23 mouse cellular contexts compared by ENCODE assay signal in the genomic region with DNA sequence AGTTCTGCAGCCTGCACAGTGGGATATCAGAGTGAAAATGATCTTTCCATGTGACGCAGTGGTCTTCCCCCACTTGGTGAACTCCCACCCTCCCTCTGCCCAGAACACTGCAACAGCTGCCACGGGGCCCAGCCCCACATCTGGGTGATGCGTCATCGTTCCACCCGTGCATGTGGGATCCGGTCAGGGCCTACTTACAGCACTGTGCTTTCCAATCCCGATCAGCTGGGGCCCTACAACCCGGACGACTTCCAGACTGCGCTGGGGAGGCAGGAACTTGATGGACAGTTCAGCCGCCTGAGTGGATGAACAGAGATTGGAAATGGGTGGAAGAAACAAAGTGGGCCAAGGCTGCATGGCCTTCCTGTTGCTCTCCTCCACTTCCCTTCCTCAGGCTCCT. TPM values are rescaled to one million over a fixed set of nuclear protein-coding genes. Genes with fewer than 3 reads are reported as not detected.
DNase-seq lines count a peak whose midpoint lies in the region; ATAC-seq and TF ChIP-seq lines count a peak whose summit lies in the region.
"Had no signal": no experiment of that assay in that cellular context is flagged by ENCODE, and none has a peak within 500 bp of the region (broad histone marks: within the 10 kb centered on the region; RNA-seq: fewer than 3 reads in every experiment).

No protein-coding gene starts in this region.

- peaks cover 10% of the 10 kb centered on the region for H3K4me1 ChIP-seq in heart, embryonic 11.5 days (ENCODE audit: control insufficient read depth, insufficient read depth, low read length)
- H3K4me1 ChIP-seq in limb, embryonic 13.5 days: peaks cover 12% of the 10 kb centered on the region
- peaks cover 15% of the 10 kb centered on the region for H3K4me1 ChIP-seq in limb, embryonic 10.5 days
- H3K4me1 ChIP-seq: forebrain, embryonic 12.5 days had no signal

- H3K36me3 ChIP-seq in heart, embryonic 11.5 days (ENCODE audit: control insufficient read depth, insufficient read depth, low read length): peaks cover 3% of the 10 kb centered on the region
- H3K36me3 ChIP-seq in limb, embryonic 13.5 days: peaks cover 93% of the 10 kb centered on the region
- H3K36me3 ChIP-seq in limb, embryonic 10.5 days: peaks cover 92% of the 10 kb centered on the region
- peaks cover under 1% of the 10 kb centered on the region for H3K36me3 ChIP-seq in myocyte (ENCODE audit: control insufficient read depth, insufficient read depth)

- no peak overlapping the region for H3K4me2 ChIP-seq in heart, embryonic 11.5 days
- H3K4me2 ChIP-seq in limb, embryonic 13.5 days (replicated peaks): no peak overlapping the region
- H3K4me2 ChIP-seq in myocyte (ENCODE audit: low read depth): no peak overlapping the region
- H3K4me2 ChIP-seq: embryonic facial prominence, embryonic 13.5 days; embryonic facial prominence, embryonic 15.5 days; forebrain, embryonic 12.5 days had no signal

- H3K9me3 ChIP-seq in heart, embryonic 11.5 days (replicated peaks; ENCODE audit: control insufficient read depth, low read length): no peaks in the 10 kb centered on the region
- H3K9me3 ChIP-seq in limb, embryonic 13.5 days: no peaks in the 10 kb centered on the region
- H3K9me3 ChIP-seq in limb, embryonic 10.5 days (replicated peaks): no peaks in the 10 kb centered on the region
- H3K9me3 ChIP-seq: embryonic facial prominence, embryonic 13.5 days; embryonic facial prominence, embryonic 15.5 days; forebrain, embryonic 10.5 days; forebrain, embryonic 12.5 days had no signal

- DNase-seq in heart, adult 11 months: peak; percentile 93
- no peak for DNase-seq in limb, embryonic 10.5 days (ENCODE audit: low spot score)
- DNase-seq in c-Kit-positive CD71-positive TER-119-positive erythroid progenitor cells, embryonic 14.5 days (ENCODE audit: low spot score): no peak
- DNase-seq: adrenal gland, adult 2 months; adrenal gland, postnatal 10 days; adrenal gland, postnatal 25 days; cerebellum, adult 11-12 months; cerebellum, adult 2 months; cerebellum, adult 9-10 months; cerebellum, postnatal 10 days; cerebellum, postnatal 25 days had no signal

- WGBS in heart, embryonic 11.5 days (ENCODE audit: insufficient replicate concordance): 78% methylated on average over 11 of the region's 11 CpGs
- 77% methylated on average over 11 of the region's 11 CpGs for WGBS in limb, embryonic 13.5 days
- WGBS in limb, embryonic 10.5 days: 88% methylated on average over 11 of the region's 11 CpGs

- no peak for TF ChIP-seq POLR2A in myocyte (IDR thresholded peaks at IDR 0.05; ENCODE audit: insufficient read length, low read depth)

- no peak overlapping the region for H3K4me3 ChIP-seq in heart, embryonic 11.5 days (ENCODE audit: low read depth, low read length)
- H3K4me3 ChIP-seq in limb, embryonic 13.5 days: no peak overlapping the region
- no peak overlapping the region for H3K4me3 ChIP-seq in limb, embryonic 10.5 days
- no peak overlapping the region for H3K4me3 ChIP-seq in myocyte
- H3K4me3 ChIP-seq: embryonic facial prominence, embryonic 13.5 days; embryonic facial prominence, embryonic 15.5 days; erythroblast, embryonic 14.5 days; forebrain, embryonic 10.5 days; forebrain, embryonic 12.5 days had no signal

- no peak for ATAC-seq in heart, embryonic 11.5 days (replicated peaks; ENCODE audit: insufficient number of reproducible peaks, low FRiP score, low TSS enrichment)
- ATAC-seq in limb, embryonic 13.5 days (ENCODE audit: low FRiP score, low read depth): 0 out of 2 replicates have a peak, but pooled peaks have one; percentile 34
- ATAC-seq: forebrain, embryonic 14.5 days; forebrain, embryonic 16.5 days had no signal

- H3K27ac ChIP-seq in heart, embryonic 11.5 days (ENCODE audit: low read depth, low read length): no peak overlapping the region
- H3K27ac ChIP-seq in limb, embryonic 13.5 days: no peak overlapping the region
- no peak overlapping the region for H3K27ac ChIP-seq in limb, embryonic 10.5 days
- H3K27ac ChIP-seq: embryonic facial prominence, embryonic 13.5 days; embryonic facial prominence, embryonic 15.5 days; forebrain, embryonic 10.5 days; forebrain, embryonic 12.5 days had no signal

- H3K79me2 ChIP-seq in myocyte (ENCODE audit: control insufficient read depth, insufficient read depth): no peaks in the 10 kb centered on the region

- no peaks in the 10 kb centered on the region for H3K27me3 ChIP-seq in heart, embryonic 11.5 days (ENCODE audit: control insufficient read depth, insufficient read depth, low read length)
- no peaks in the 10 kb centered on the region for H3K27me3 ChIP-seq in limb, embryonic 13.5 days
- no peaks in the 10 kb centered on the region for H3K27me3 ChIP-seq in limb, embryonic 10.5 days (ENCODE audit: low read depth, poor library complexity, severe bottlenecking)
- H3K27me3 ChIP-seq in myocyte (ENCODE audit: control insufficient read depth, insufficient read depth, insufficient read length): no peaks in the 10 kb centered on the region
- H3K27me3 ChIP-seq: embryonic facial prominence, embryonic 13.5 days; embryonic facial prominence, embryonic 15.5 days; forebrain, embryonic 12.5 days had no signal

- H3K9ac ChIP-seq in heart, embryonic 11.5 days (ENCODE audit: low read depth, low read length): no peak overlapping the region
- no peak overlapping the region for H3K9ac ChIP-seq in limb, embryonic 13.5 days
- H3K9ac ChIP-seq: embryonic facial prominence, embryonic 13.5 days; embryonic facial prominence, embryonic 15.5 days; forebrain, embryonic 12.5 days had no signal

- H3ac ChIP-seq in myocyte (ENCODE audit: control insufficient read depth, insufficient read length): no peak overlapping the region

TF ChIP-seq in myocyte, 11 proteins besides CTCF, POLR2A, EP300 and RAD21:
- TF ChIP-seq POLR2AphosphoS2 (IDR thresholded peaks at IDR 0.05; ENCODE audit: insufficient read length, low read depth): peak; percentile 18
- TF ChIP-seq MAX (IDR thresholded peaks at IDR 0.05; ENCODE audit: low read depth): no peak
TF ChIP-seq in myocyte: peak in this region for 1.

RNA-seq across cellular contexts. Expression of gene Krtcap3, which starts 6.1 kb away (rescaled TPM):
- polyA plus RNA-seq in heart, embryonic 11.5 days (2014; fragmentation: Nextera tagmentation; extraction: Ambion mirVana): 7.1 and 7.7 TPM in 2 replicates
- polyA plus RNA-seq in limb, embryonic 13.5 days (2015; fragmentation: Nextera tagmentation; extraction: Ambion mirVana): 16.1 and 21.3 TPM in 2 replicates
- polyA plus RNA-seq in limb, embryonic 10.5 days (2016; fragmentation: Nextera tagmentation; extraction: Ambion mirVana): 18.3 and 26.7 TPM in 2 replicates
- 2.1 TPM for polyA plus RNA-seq in myocyte (2012; fragmentation: generic; extraction: Trizol)

RNA-seq across cellular contexts. Expression of gene Gm9970, which starts 16.6 kb away (rescaled TPM):
- 0.53 and 0.59 TPM in 2 replicates for polyA plus RNA-seq in heart, embryonic 11.5 days (2014; fragmentation: Nextera tagmentation; extraction: Ambion mirVana)
- 0.38 and 0.48 TPM in 2 replicates for polyA plus RNA-seq in limb, embryonic 13.5 days (2015; fragmentation: Nextera tagmentation; extraction: Ambion mirVana)
- polyA plus RNA-seq in limb, embryonic 10.5 days (2016; fragmentation: Nextera tagmentation; extraction: Ambion mirVana): 0.40 and 0.48 TPM in 2 replicates
- not detected for polyA plus RNA-seq in myocyte (2012; fragmentation: generic; extraction: Trizol)
- polyA plus RNA-seq: brain, embryonic 14.5 days; cerebellum, adult 2 months; cortical plate, adult 2 months; embryonic facial prominence, embryonic 13.5 days; erythroblast, embryonic 14.5 days had no signal

RNA-seq across cellular contexts. Expression of gene Nrbp1, which starts 17.0 kb away (rescaled TPM):
- polyA plus RNA-seq in heart, embryonic 11.5 days (2014; fragmentation: Nextera tagmentation; extraction: Ambion mirVana): 124 and 141 TPM in 2 replicates
- polyA plus RNA-seq in limb, embryonic 13.5 days (2015; fragmentation: Nextera tagmentation; extraction: Ambion mirVana): 165 and 166 TPM in 2 replicates
- 118 and 133 TPM in 2 replicates for polyA plus RNA-seq in limb, embryonic 10.5 days (2016; fragmentation: Nextera tagmentation; extraction: Ambion mirVana)
- polyA plus RNA-seq in myocyte (2012; fragmentation: generic; extraction: Trizol): 87.9 TPM

RNA-seq across cellular contexts. Expression of gene Ift172, which starts 33.3 kb away (rescaled TPM):
- 22.7 and 30.7 TPM in 2 replicates for polyA plus RNA-seq in heart, embryonic 11.5 days (2014; fragmentation: Nextera tagmentation; extraction: Ambion mirVana)
- polyA plus RNA-seq in limb, embryonic 13.5 days (2015; fragmentation: Nextera tagmentation; extraction: Ambion mirVana): 37.8 and 45.0 TPM in 2 replicates
- 34.7 and 48.6 TPM in 2 replicates for polyA plus RNA-seq in limb, embryonic 10.5 days (2016; fragmentation: Nextera tagmentation; extraction: Ambion mirVana)
- polyA plus RNA-seq in myocyte (2012; fragmentation: generic; extraction: Trizol): 22.5 TPM

RNA-seq across cellular contexts. Expression of gene Ppm1g, which starts 37.1 kb away (rescaled TPM):
- 103 and 116 TPM in 2 replicates for polyA plus RNA-seq in heart, embryonic 11.5 days (2014; fragmentation: Nextera tagmentation; extraction: Ambion mirVana)
- polyA plus RNA-seq in limb, embryonic 13.5 days (2015; fragmentation: Nextera tagmentation; extraction: Ambion mirVana): 131 and 133 TPM in 2 replicates
- 189 and 210 TPM in 2 replicates for polyA plus RNA-seq in limb, embryonic 10.5 days (2016; fragmentation: Nextera tagmentation; extraction: Ambion mirVana)
- 89.3 TPM for polyA plus RNA-seq in myocyte (2012; fragmentation: generic; extraction: Trizol)
